Mouse (Mus musculus): Measurements from ENCODE around the gene Mettl6. TPM values are rescaled to one million over a fixed set of nuclear protein-coding genes. Genes with fewer than 3 reads are reported as not detected.

The Mettl6 gene
- 32.2 to 40.3 TPM (median 36.3 TPM) in 4 replicates for total RNA-seq (2023)

GRCm38 (mm10) chr14:31494975-31495455, at the start of gene Mettl6:
Mettl6 (minus strand) TSS chr14:31495040.

GRCm38 (mm10) chr14:31494349-31494974, 378 bp downstream of the Mettl6 start, which contains the start of gene Eaf1:
Eaf1 (plus strand) TSS chr14:31494399.

GRCm38 (mm10) chr14:31435930-31436693, 58.7 kb downstream of the Mettl6 start, which contains the start of gene Sh3bp5:
Sh3bp5 (minus strand) TSS chr14:31436078.

Other genes with a start within 250 kb of the Mettl6 start
- gene Phf7, start 243.7 kb downstream of the Mettl6 start, total RNA-seq (2023), result 12.6 to 18.4 TPM (median 14.7 TPM) in 4 replicates
- 117 to 132 TPM (median 124 TPM) in 4 replicates for gene Bap1, start 243.6 kb downstream of the Mettl6 start, total RNA-seq (2023)
- 0.15 to 0.53 TPM (median 0.35 TPM) in 4 replicates for gene Dnah1, start 171.1 kb downstream of the Mettl6 start, total RNA-seq (2023)
- gene Capn7, start 158.4 kb downstream of the Mettl6 start, total RNA-seq (2023), result 50.0 to 56.4 TPM (median 54.6 TPM) in 4 replicates
- gene Sh3bp5, start 59.0 kb downstream of the Mettl6 start, total RNA-seq (2023), result 260 to 320 TPM (median 313 TPM) in 4 replicates
- 29.7 to 37.5 TPM (median 31.8 TPM) in 4 replicates for gene Eaf1, start 641 bp downstream of the Mettl6 start, total RNA-seq (2023)
- 3.1 to 4.0 TPM (median 3.6 TPM) in 4 replicates for gene Colq, start 96.3 kb upstream of the Mettl6 start, total RNA-seq (2023)
- 1.0 TPM in 1 of 4 replicates, not detected in the others for gene Gm49387, start 145.8 kb upstream of the Mettl6 start, total RNA-seq (2023)
- 15.6 to 17.3 TPM (median 16.9 TPM) in 4 replicates for gene Btd, start 146.0 kb upstream of the Mettl6 start, total RNA-seq (2023)
- gene Hacl1, start 146.2 kb upstream of the Mettl6 start, total RNA-seq (2023), result 7.5 to 12.2 TPM (median 9.3 TPM) in 4 replicates